Mouse (Mus musculus) midbrain, embryonic 14.5 days (tissue): ENCODE data around the gene Kcnma1. TPM values are rescaled to one million over a fixed set of nuclear protein-coding genes. Genes with fewer than 3 reads are reported as not detected.

ENCODE experiments used
- ATAC-seq: fragments of 200-750 bp; cut with Nextera tagmentation; 2 replicates; pipeline ENCODE4 v1.8.0; 2017; ENCODE audit warnings: moderate number of reproducible peaks, moderate library complexity; ENCODE audit not compliant: low FRiP score, low TSS enrichment
- DNase-seq: peaks from one replicate; pipeline ENCODE4 v3.0.0-alpha.2; 2015
- H3K27ac ChIP-seq: fragments of 300-500 bp; sonication (generic); replicated peaks from 2 replicates; pipeline ENCODE4 v1.5.1; 2014; ENCODE audit warnings: mild to moderate bottlenecking, low read depth, low read length, moderate library complexity
- H3K27me3 ChIP-seq: fragments of 300-500 bp; sonication (generic); 2 replicates; pipeline ENCODE4 v1.6.1; 2014; ENCODE audit warnings: low read length, control low read depth, mixed read lengths; ENCODE audit not compliant: control insufficient read depth, insufficient read depth
- H3K36me3 ChIP-seq: fragments of 300-500 bp; sonication (generic); 2 replicates; pipeline ENCODE4 v1.6.1; 2014; ENCODE audit warnings: low read length, control low read depth; ENCODE audit not compliant: control insufficient read depth, insufficient read depth
- H3K4me1 ChIP-seq: fragments of 300-500 bp; sonication (generic); 2 replicates; pipeline ENCODE4 v1.6.1; 2014; ENCODE audit warnings: mild to moderate bottlenecking, antibody characterized with exemption, low read length, control low read depth; ENCODE audit not compliant: control insufficient read depth, insufficient read depth
- H3K4me2 ChIP-seq: fragments of 300-500 bp; sonication (generic); 2 replicates; pipeline ENCODE4 v1.6.1; 2014; ENCODE audit warnings: mild to moderate bottlenecking, low read length, moderate library complexity
- H3K4me3 ChIP-seq: fragments of 300-500 bp; sonication (generic); replicated peaks from 2 replicates; pipeline ENCODE4 v1.5.1; 2014; ENCODE audit warnings: low read depth, low read length
- H3K9ac ChIP-seq: fragments of 300-500 bp; sonication (generic); replicated peaks from 2 replicates; pipeline ENCODE4 v1.6.1; 2014; ENCODE audit warnings: mild to moderate bottlenecking, low read length, moderate library complexity
- H3K9me3 ChIP-seq: fragments of 300-500 bp; sonication (generic); 2 replicates; pipeline ENCODE4 v1.6.1; 2016; ENCODE audit warnings: low read length, control low read depth, mixed read lengths; ENCODE audit not compliant: control insufficient read depth
- WGBS: fragments of 180-500 bp; shearing (Covaris S2); extraction: QIAGEN DNeasy Blood & Tissue Kit; methylation state at CpG from one replicate; pipeline ENCODE4 v1.1.7; 2014; 5-methylcytosine and 5-hydroxymethylcytosine counted together
- polyA plus RNA-seq: library from polyadenylated mRNA; unstranded; fragments of >200 nt; fragmentation: Nextera tagmentation; extraction: Ambion mirVana; gene quantifications from 2 replicates; pipeline ENCODE4 v1.2.1, GENCODE M21; 2014

Gene Kcnma1
- polyA plus RNA-seq, 1 experiment from 2014 or later, result 17.8 TPM

GRCm38 (mm10) chr14:23602937-23603336 lies 411.4 kb downstream of the Kcnma1 start:
- H3K4me1 ChIP-seq, result 0 out of 2 replicates have a peak, but pooled peaks cover 2% of the 10 kb centered on the region
- no peak overlapping the region for H3K27ac ChIP-seq
- H3K9ac ChIP-seq, result no peak overlapping the region

GRCm38 (mm10) chr14:23602054-23602453 lies 412.2 kb downstream of the Kcnma1 start:
- no peak overlapping the region for H3K4me3 ChIP-seq
- 0 out of 2 replicates have a peak, but pooled peaks cover 2% of the 10 kb centered on the region for H3K4me1 ChIP-seq
- H3K27me3 ChIP-seq, result peaks cover 10% of the 10 kb centered on the region; the same call in 1 of the 2 replicates
- DNase-seq, result no peak
- 74% methylated on average over 2 of the region's 2 CpGs for WGBS
- H3K36me3 ChIP-seq, result no peaks in the 10 kb centered on the region
- H3K9ac ChIP-seq, result no peak overlapping the region
- no peak for ATAC-seq
- H3K27ac ChIP-seq, result no peak overlapping the region
- H3K4me2 ChIP-seq, result no peak overlapping the region
- no peaks in the 10 kb centered on the region for H3K9me3 ChIP-seq

More at GRCm38 (mm10) chr14:23602937-23603336, 411.4 kb downstream of the Kcnma1 start:
- Histone ChIP-seq H3K27me3 (peaks cover 7% of the 10 kb centered on the region; the same call in 1 of the 2 replicates), H3K36me3 (no peaks in the 10 kb centered on the region), H3K4me3 (no peak overlapping the region), H3K9me3 (no peaks in the 10 kb centered on the region), H3K4me2 (no peak overlapping the region)
- WGBS, result 13% methylated on average over 4 of the region's 4 CpGs
- DNase-seq, result no peak
- ATAC-seq, result no peak

- 88% methylated on average over 5 of the region's 5 CpGs for WGBS
- no peak overlapping the region for H3K4me2 ChIP-seq
- no peak for ATAC-seq
Measured at GRCm38 (mm10) chr14:23594629-23595028, 419.7 kb downstream of the Kcnma1 start.

GRCm38 (mm10) chr14:23592826-23593447 lies 421.4 kb downstream of the Kcnma1 start:
- no peaks in the 10 kb centered on the region for H3K36me3 ChIP-seq
- H3K4me3 ChIP-seq, result no peak overlapping the region
- ATAC-seq, result peak; percentile 57; the same call in 1 of the 2 replicates
- H3K27me3 ChIP-seq, result peaks cover 12% of the 10 kb centered on the region
- H3K9ac ChIP-seq, result no peak overlapping the region
- H3K9me3 ChIP-seq, result no peaks in the 10 kb centered on the region
- WGBS, result 4% methylated on average over 6 of the region's 6 CpGs
- DNase-seq, result peak; percentile 59
- peaks cover 8% of the 10 kb centered on the region; the same call in 1 of the 2 replicates for H3K4me1 ChIP-seq
- no peak overlapping the region for H3K27ac ChIP-seq
- H3K4me2 ChIP-seq, result no peak overlapping the region

More at GRCm38 (mm10) chr14:23594629-23595028, 419.7 kb downstream of the Kcnma1 start:
- no peak overlapping the region for H3K9ac ChIP-seq
- no peaks in the 10 kb centered on the region for H3K9me3 ChIP-seq
- H3K4me1 ChIP-seq, result peaks cover 8% of the 10 kb centered on the region; the same call in 1 of the 2 replicates
- no peaks in the 10 kb centered on the region for H3K36me3 ChIP-seq
- no peak overlapping the region for H3K27ac ChIP-seq
- H3K4me3 ChIP-seq, result no peak overlapping the region
- peaks cover 14% of the 10 kb centered on the region; the same call in 1 of the 2 replicates for H3K27me3 ChIP-seq
- no peak for DNase-seq

DNA sequence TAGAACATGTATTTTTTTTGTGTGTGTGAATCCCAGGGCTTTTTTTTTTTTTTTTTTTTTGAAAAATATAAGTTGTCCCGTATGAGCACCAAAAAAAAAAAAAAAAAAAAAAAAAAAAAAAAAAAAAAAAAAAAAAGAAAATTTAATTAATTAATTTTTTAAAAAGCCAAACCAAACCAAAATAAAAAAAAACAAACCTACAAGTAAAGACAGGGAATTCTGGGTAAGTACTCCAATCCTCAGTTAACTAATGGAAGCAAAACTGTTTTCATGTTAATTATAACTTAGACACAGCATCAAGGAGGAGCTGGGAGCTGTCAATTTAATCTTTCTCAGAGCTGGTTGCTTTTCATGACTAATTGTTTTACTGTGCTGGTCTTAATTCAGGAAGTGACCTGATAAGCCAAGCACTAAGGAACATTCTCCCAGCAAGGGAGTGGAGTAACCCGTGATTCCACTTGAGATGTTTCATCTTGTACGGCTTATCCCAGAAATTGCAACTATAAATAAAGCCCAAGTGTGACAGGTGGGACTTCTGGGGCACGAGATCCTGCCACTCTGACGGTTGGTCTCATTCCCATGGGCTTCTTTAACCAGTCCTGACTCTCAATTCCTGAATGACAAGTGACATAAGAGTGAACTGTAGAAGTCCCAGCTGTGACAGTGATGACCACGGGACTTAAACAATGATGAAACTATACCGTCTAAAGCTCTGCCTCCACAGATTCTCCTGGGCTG lies 424.4 kb downstream of the Kcnma1 start:
- Histone ChIP-seq H3K4me2 (no peak overlapping the region), H3K4me1 (peaks cover 8% of the 10 kb centered on the region; the same call in 1 of the 2 replicates), H3K9me3 (no peaks in the 10 kb centered on the region), H3K9ac (no peak overlapping the region), H3K36me3 (no peaks in the 10 kb centered on the region), H3K4me3 (no peak overlapping the region), H3K27ac (no peak overlapping the region), H3K27me3 (peaks cover 5% of the 10 kb centered on the region)
- no peak for DNase-seq
- 63% methylated on average over 7 of the region's 7 CpGs for WGBS
- ATAC-seq, result no peak

DNA sequence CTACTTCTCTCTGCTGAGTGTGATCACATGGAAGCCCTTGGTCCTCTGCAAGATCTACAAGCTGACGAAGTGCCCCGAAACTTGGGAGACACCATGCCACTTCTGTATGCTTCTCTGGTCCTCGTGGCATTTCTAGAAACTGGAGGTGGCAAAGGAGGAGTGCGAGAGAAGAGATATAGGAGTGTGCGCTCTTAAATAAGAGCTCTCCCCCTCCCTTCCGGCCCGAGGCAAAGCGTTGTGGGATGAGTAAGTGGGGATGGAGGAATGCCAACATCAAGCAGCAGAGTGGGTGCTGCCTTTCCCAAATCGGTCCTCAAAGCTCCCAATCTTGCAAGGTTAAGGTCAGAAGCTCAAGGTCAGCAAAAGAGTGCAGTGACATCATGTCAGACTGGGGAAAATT lies 426.8 kb downstream of the Kcnma1 start:
- Histone ChIP-seq H3K9ac (no peak overlapping the region), H3K27ac (no peak overlapping the region), H3K4me2 (no peak overlapping the region), H3K9me3 (no peaks in the 10 kb centered on the region), H3K4me1 (peaks cover under 1% of the 10 kb centered on the region; the same call in 1 of the 2 replicates), H3K36me3 (no peaks in the 10 kb centered on the region), H3K27me3 (peaks cover 5% of the 10 kb centered on the region), H3K4me3 (no peak overlapping the region)
- DNase-seq, result no peak
- ATAC-seq, result no peak
- 90% methylated on average over 9 of the region's 9 CpGs for WGBS

GRCm38 (mm10) chr14:23583235-23583634 lies 431.1 kb downstream of the Kcnma1 start:
- DNase-seq, result peak; percentile 89
- H3K4me1 ChIP-seq, result no peaks in the 10 kb centered on the region
- 19% methylated on average over 2 of the region's 2 CpGs for WGBS
- no peak overlapping the region for H3K4me2 ChIP-seq
- H3K27ac ChIP-seq, result no peak overlapping the region
- ATAC-seq, result 0 out of 2 replicates have a peak, but pooled peaks have one; percentile 24
- peaks cover 5% of the 10 kb centered on the region for H3K27me3 ChIP-seq
- H3K9ac ChIP-seq, result no peak overlapping the region
- no peaks in the 10 kb centered on the region for H3K36me3 ChIP-seq
- H3K9me3 ChIP-seq, result no peaks in the 10 kb centered on the region
- no peak overlapping the region for H3K4me3 ChIP-seq

GRCm38 (mm10) chr14:23581282-23581681 lies 433.0 kb downstream of the Kcnma1 start:
- H3K4me3 ChIP-seq, result no peak overlapping the region
- H3K4me2 ChIP-seq, result no peak overlapping the region
- H3K27me3 ChIP-seq, result no peaks in the 10 kb centered on the region
- WGBS, result 61% methylated on average over 3 of the region's 3 CpGs
- ATAC-seq (no peak), DNase-seq (no peak)
- no peak overlapping the region for H3K27ac ChIP-seq
- H3K9ac ChIP-seq, result no peak overlapping the region
- H3K36me3 ChIP-seq, result no peaks in the 10 kb centered on the region
- H3K9me3 ChIP-seq, result no peaks in the 10 kb centered on the region
- H3K4me1 ChIP-seq, result no peaks in the 10 kb centered on the region
